Mouse (Mus musculus) megakaryocyte-erythroid progenitor cell, adult 5-6 weeks (primary cell): ENCODE data around the gene Sema7a. TPM values are rescaled to one million over a fixed set of nuclear protein-coding genes. Genes with fewer than 3 reads are reported as not detected.

ENCODE experiments used
- ATAC-seq: replicated peaks from 2 replicates; pipeline ENCODE4 v1.8.0; 2016; ENCODE audit warnings: mild to moderate bottlenecking, inconsistent platforms; ENCODE audit not compliant: severe bottlenecking, poor library complexity, low FRiP score, low TSS enrichment
- total RNA-seq, 2 experiments: library from RNA; stranded (forward) in 1 of 2; stranded (reverse) in 1 of 2; fragments of 200-1000, 215-1000 nt in 1 of 2; fragments of >200 nt in 1 of 2; fragmentation: Nextera tagmentation in 1 of 2; gene quantifications; 2 replicates each; pipeline ENCODE4 v1.2.3; 2014 to 2017

Gene Sema7a
- total RNA-seq, 2 experiments from 2014 or later: not detected

GRCm38 (mm10) chr9:58003272-58003671 lies 63.4 kb downstream of the Sema7a start:
- ATAC-seq: no peak

- ATAC-seq: no peak
Measured at GRCm38 (mm10) chr9:58005753-58006461, 66.0 kb downstream of the Sema7a start, which contains the start of gene Cyp11a1. TSS of gene Cyp11a1 (plus strand) at chr9:58006411.

- ATAC-seq: no peak
Measured at GRCm38 (mm10) chr9:58008336-58009014, 68.6 kb downstream of the Sema7a start.

- ATAC-seq: no peak
Measured at GRCm38 (mm10) chr9:58009015-58009362, 69.1 kb downstream of the Sema7a start.

- no peak for ATAC-seq
Measured at GRCm38 (mm10) chr9:58009588-58009987, 69.7 kb downstream of the Sema7a start.

GRCm38 (mm10) chr9:58011027-58011426 lies 71.1 kb downstream of the Sema7a start:
- no peak for ATAC-seq

- no peak for ATAC-seq
Measured at GRCm38 (mm10) chr9:58011552-58011951, 71.6 kb downstream of the Sema7a start.

Other genes with a start within 250 kb of the Sema7a start
- 14.2 and 25.0 TPM in 2 replicates for gene Edc3, start 231.6 kb upstream of the Sema7a start, total RNA-seq (2014; fragmentation: Nextera tagmentation)
- 4.8 and 6.0 TPM in 2 replicates for gene Edc3, start 231.6 kb upstream of the Sema7a start, total RNA-seq (2017)
- gene Clk3, start 174.3 kb upstream of the Sema7a start, total RNA-seq (2014; fragmentation: Nextera tagmentation): 58.1 and 73.0 TPM in 2 replicates
- gene Clk3, start 174.3 kb upstream of the Sema7a start, total RNA-seq (2017): 24.7 and 36.4 TPM in 2 replicates
- 2.3 and 3.4 TPM in 2 replicates for gene Arid3b, start 103.3 kb upstream of the Sema7a start, total RNA-seq (2014; fragmentation: Nextera tagmentation)
- gene Arid3b, start 103.3 kb upstream of the Sema7a start, total RNA-seq (2017): 1.5 and 3.2 TPM in 2 replicates
- 85.5 and 88.9 TPM in 2 replicates for gene Ubl7, start 29.1 kb upstream of the Sema7a start, total RNA-seq (2014; fragmentation: Nextera tagmentation)
- gene Ubl7, start 29.1 kb upstream of the Sema7a start, total RNA-seq (2017): 20.6 and 20.7 TPM in 2 replicates
- gene Cyp11a1, start 66.3 kb downstream of the Sema7a start, total RNA-seq (2014; fragmentation: Nextera tagmentation): not detected in 2 replicates
- gene Cyp11a1, start 66.3 kb downstream of the Sema7a start, total RNA-seq (2017): not detected in 2 replicates
- not detected in 2 replicates for gene Stra6, start 123.7 kb downstream of the Sema7a start, total RNA-seq (2014; fragmentation: Nextera tagmentation)
- gene Stra6, start 123.7 kb downstream of the Sema7a start, total RNA-seq (2017): not detected in 2 replicates
- not detected in 2 replicates for gene Ccdc33, start 178.7 kb downstream of the Sema7a start, total RNA-seq (2014; fragmentation: Nextera tagmentation)
- gene Ccdc33, start 178.7 kb downstream of the Sema7a start, total RNA-seq (2017): not detected in 2 replicates